Mouse (Mus musculus): ENCODE results near the gene Ccdc90b. TPM values are rescaled to one million over a fixed set of nuclear protein-coding genes. Genes with fewer than 3 reads are reported as not detected.

Gene Ccdc90b
- polyA plus RNA-seq, 1 experiment, result 10.6 TPM

DNA sequence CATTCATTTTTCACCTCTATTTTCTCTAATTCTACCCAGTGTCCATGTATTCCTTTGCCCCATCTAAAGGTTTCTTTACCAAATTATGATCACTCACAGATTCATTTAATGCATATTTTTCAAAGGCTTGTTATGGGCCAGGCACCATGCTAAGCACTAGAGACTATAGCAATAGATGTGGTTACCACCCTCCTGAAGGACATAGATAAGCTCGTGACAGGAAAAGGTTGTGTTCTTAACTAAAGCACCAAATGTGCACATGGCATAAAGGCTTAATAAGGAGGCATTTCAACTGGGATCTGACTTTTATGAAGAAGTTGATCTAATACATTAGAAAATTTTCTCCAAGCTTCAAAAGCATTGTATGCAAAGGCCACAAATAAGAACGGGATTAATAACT is 2.2 kb upstream of the Ccdc90b start:
- TF ChIP-seq POLR2A (IDR thresholded peaks at IDR 0.05; ENCODE audit: insufficient read length, low read depth) (no peak), TCF3 (IDR thresholded peaks at IDR 0.05; ENCODE audit: insufficient read length, low read depth) (no peak), REST (IDR thresholded peaks at IDR 0.05; ENCODE audit: insufficient read depth, insufficient read length) (no peak), SRF (IDR thresholded peaks at IDR 0.05; ENCODE audit: control insufficient read depth, insufficient read length, low read depth) (no peak), POLR2AphosphoS2 (IDR thresholded peaks at IDR 0.05; ENCODE audit: insufficient read length, low read depth) (no peak), E2F4 (IDR thresholded peaks at IDR 0.05; ENCODE audit: insufficient read depth) (no peak), USF1 (IDR thresholded peaks at IDR 0.05; ENCODE audit: low read depth) (no peak), MYOG (IDR thresholded peaks at IDR 0.05; ENCODE audit: control insufficient read depth in 1 of 3, insufficient read depth in 1 of 3, insufficient read length in 2 of 3, low read depth in 2 of 3) (no peak), MYOD1 (IDR thresholded peaks at IDR 0.05; ENCODE audit: control insufficient read depth in 1 of 3, insufficient read length in 2 of 3, low read depth in 2 of 3) (no peak), CEBPB (IDR thresholded peaks at IDR 0.05; ENCODE audit: insufficient read depth, poor library complexity, severe bottlenecking) (no peak), TCF12 (IDR thresholded peaks at IDR 0.05; ENCODE audit: insufficient read depth, poor library complexity, severe bottlenecking) (no peak), MAX (IDR thresholded peaks at IDR 0.05; ENCODE audit: low read depth) (no peak)
- Histone ChIP-seq H3K36me3 (ENCODE audit: control insufficient read depth, insufficient read depth) (no peaks in the 10 kb centered on the region), H3ac (ENCODE audit: control insufficient read depth, insufficient read length) (no peak overlapping the region), H3K4me3 (no peak overlapping the region), H3K79me2 (ENCODE audit: control insufficient read depth, insufficient read depth) (no peaks in the 10 kb centered on the region), H3K27me3 (ENCODE audit: control insufficient read depth, insufficient read depth, insufficient read length) (no peaks in the 10 kb centered on the region), H3K4me2 (ENCODE audit: low read depth) (no peak overlapping the region)

DNA sequence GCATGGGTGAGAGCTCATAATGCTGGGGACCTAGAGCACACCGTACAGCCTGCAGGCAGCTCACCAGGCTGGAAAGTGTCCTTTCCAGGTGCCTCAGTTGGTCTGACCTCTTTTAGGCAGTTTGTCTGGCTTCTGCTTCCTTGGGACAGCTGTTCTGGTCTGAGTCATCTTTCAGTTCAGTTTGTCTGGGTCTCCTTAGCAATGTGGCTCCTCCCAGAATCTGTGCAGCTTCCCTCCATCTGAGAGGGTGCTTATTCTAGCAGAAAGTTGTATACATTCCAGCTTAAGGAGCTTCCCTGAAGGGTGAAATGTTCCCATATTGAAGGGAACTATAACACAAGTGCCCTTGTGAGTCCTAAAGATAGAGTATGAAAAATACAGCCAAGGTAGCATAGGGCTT is 5.8 kb downstream of the Ccdc90b start:
- no peak overlapping the region for H3K4me2 ChIP-seq (ENCODE audit: low read depth)
- peaks cover 11% of the 10 kb centered on the region for H3K36me3 ChIP-seq (ENCODE audit: control insufficient read depth, insufficient read depth)
- H3ac ChIP-seq (ENCODE audit: control insufficient read depth, insufficient read length), result no peak overlapping the region
- TF ChIP-seq MYOD1 (IDR thresholded peaks at IDR 0.05; ENCODE audit: control insufficient read depth in 1 of 3, insufficient read length in 2 of 3, low read depth in 2 of 3) (no peak), POLR2A (IDR thresholded peaks at IDR 0.05; ENCODE audit: insufficient read length, low read depth) (no peak), SRF (IDR thresholded peaks at IDR 0.05; ENCODE audit: control insufficient read depth, insufficient read length, low read depth) (no peak), CEBPB (IDR thresholded peaks at IDR 0.05; ENCODE audit: insufficient read depth, poor library complexity, severe bottlenecking) (no peak), POLR2AphosphoS2 (IDR thresholded peaks at IDR 0.05; ENCODE audit: insufficient read length, low read depth) (no peak)
- no peaks in the 10 kb centered on the region for H3K79me2 ChIP-seq (ENCODE audit: control insufficient read depth, insufficient read depth)
- no peaks in the 10 kb centered on the region for H3K27me3 ChIP-seq (ENCODE audit: control insufficient read depth, insufficient read depth, insufficient read length)
- no peak overlapping the region for H3K4me3 ChIP-seq

DNA sequence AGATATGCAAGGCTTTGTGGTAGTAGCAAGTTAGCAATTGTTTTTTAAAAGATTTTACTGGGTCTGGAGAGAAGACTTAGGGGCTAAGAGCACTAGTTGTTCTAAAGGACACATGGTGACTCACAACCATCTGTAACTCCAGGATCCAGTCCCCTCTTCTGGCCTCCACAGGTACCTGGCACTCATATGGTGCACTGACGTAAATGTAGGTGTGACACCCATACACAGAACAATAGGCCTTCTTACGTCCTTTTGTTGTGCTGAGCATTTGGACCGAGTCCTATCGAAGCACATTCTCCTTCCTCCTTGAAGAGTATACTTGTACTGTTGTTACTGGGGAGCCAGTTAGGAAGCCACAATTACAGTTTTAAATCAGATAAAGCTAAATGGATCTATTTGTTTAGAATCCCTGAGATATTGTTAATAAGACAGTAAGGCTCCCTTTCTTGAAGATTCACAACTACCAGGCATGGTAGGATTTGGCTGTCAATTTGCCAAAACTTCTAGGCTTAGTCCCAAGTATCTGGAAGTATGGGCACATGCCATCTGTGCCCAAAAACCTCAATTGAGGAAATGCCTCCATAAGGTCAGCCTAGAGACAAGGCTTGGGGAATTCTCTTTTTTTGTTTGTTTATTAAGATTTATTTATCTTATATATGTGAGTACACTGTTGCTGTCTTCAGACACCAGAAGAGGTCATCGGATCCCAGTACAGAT is 19.7 kb downstream of the Ccdc90b start:
- TF ChIP-seq TCF3 (IDR thresholded peaks at IDR 0.05; ENCODE audit: insufficient read length, low read depth), result no peak
- no peak for TF ChIP-seq SRF (IDR thresholded peaks at IDR 0.05; ENCODE audit: control insufficient read depth, insufficient read length, low read depth)
- TF ChIP-seq USF1 (IDR thresholded peaks at IDR 0.05; ENCODE audit: low read depth), result no peak
- no peak for TF ChIP-seq CEBPB (IDR thresholded peaks at IDR 0.05; ENCODE audit: insufficient read depth, poor library complexity, severe bottlenecking)
- Histone ChIP-seq H3K4me3 (no peak overlapping the region), H3K36me3 (ENCODE audit: control insufficient read depth, insufficient read depth) (peaks cover 2% of the 10 kb centered on the region), H3K27me3 (ENCODE audit: control insufficient read depth, insufficient read depth, insufficient read length) (no peaks in the 10 kb centered on the region), H3ac (ENCODE audit: control insufficient read depth, insufficient read length) (no peak overlapping the region), H3K4me2 (ENCODE audit: low read depth) (no peak overlapping the region), H3K79me2 (ENCODE audit: control insufficient read depth, insufficient read depth) (no peaks in the 10 kb centered on the region)

DNA sequence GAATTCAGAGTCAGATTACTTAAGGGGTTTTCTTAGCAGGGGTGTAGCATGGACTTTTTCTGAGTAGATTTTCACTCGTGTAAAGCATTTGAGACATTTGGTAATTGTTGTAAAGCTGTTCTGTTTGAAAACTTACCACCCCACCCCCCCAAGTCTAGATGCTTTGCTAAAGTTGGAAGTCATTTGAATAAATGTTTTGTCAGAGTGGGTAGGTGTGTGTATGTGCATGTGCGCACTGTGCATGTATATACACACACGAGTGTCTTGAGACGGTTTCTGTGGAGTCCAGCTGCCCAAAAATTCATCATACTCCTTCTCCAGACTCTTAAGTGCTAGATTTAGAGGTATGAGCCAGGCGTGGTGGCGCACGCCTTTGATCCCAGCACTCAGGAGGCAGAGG is 22.6 kb downstream of the Ccdc90b start:
- H3K4me3 ChIP-seq, result no peak overlapping the region
- H3K27me3 ChIP-seq (ENCODE audit: control insufficient read depth, insufficient read depth, insufficient read length), result no peaks in the 10 kb centered on the region
- TF ChIP-seq MAX (IDR thresholded peaks at IDR 0.05; ENCODE audit: low read depth), result no peak
- no peak for TF ChIP-seq POLR2A (IDR thresholded peaks at IDR 0.05; ENCODE audit: insufficient read length, low read depth)
- TF ChIP-seq CEBPB (IDR thresholded peaks at IDR 0.05; ENCODE audit: insufficient read depth, poor library complexity, severe bottlenecking), result no peak
- TF ChIP-seq TCF3 (IDR thresholded peaks at IDR 0.05; ENCODE audit: insufficient read length, low read depth), result no peak
- TF ChIP-seq USF1 (IDR thresholded peaks at IDR 0.05; ENCODE audit: low read depth), result no peak
- no peak for TF ChIP-seq SRF (IDR thresholded peaks at IDR 0.05; ENCODE audit: control insufficient read depth, insufficient read length, low read depth)
- TF ChIP-seq E2F4 (IDR thresholded peaks at IDR 0.05; ENCODE audit: insufficient read depth), result no peak
- no peak for TF ChIP-seq MYOD1 (IDR thresholded peaks at IDR 0.05; ENCODE audit: control insufficient read depth in 1 of 3, insufficient read length in 2 of 3, low read depth in 2 of 3)
- TF ChIP-seq MYOG (IDR thresholded peaks at IDR 0.05; ENCODE audit: control insufficient read depth in 1 of 3, insufficient read depth in 1 of 3, insufficient read length in 2 of 3, low read depth in 2 of 3), result no peak
- TF ChIP-seq REST (IDR thresholded peaks at IDR 0.05; ENCODE audit: insufficient read depth, insufficient read length), result no peak
- TF ChIP-seq POLR2AphosphoS2 (IDR thresholded peaks at IDR 0.05; ENCODE audit: insufficient read length, low read depth), result no peak
- TF ChIP-seq TCF12 (IDR thresholded peaks at IDR 0.05; ENCODE audit: insufficient read depth, poor library complexity, severe bottlenecking), result no peak
- no peaks in the 10 kb centered on the region for H3K79me2 ChIP-seq (ENCODE audit: control insufficient read depth, insufficient read depth)
- no peak overlapping the region for H3ac ChIP-seq (ENCODE audit: control insufficient read depth, insufficient read length)
- no peaks in the 10 kb centered on the region for H3K36me3 ChIP-seq (ENCODE audit: control insufficient read depth, insufficient read depth)
- H3K4me2 ChIP-seq (ENCODE audit: low read depth), result no peak overlapping the region

DNA sequence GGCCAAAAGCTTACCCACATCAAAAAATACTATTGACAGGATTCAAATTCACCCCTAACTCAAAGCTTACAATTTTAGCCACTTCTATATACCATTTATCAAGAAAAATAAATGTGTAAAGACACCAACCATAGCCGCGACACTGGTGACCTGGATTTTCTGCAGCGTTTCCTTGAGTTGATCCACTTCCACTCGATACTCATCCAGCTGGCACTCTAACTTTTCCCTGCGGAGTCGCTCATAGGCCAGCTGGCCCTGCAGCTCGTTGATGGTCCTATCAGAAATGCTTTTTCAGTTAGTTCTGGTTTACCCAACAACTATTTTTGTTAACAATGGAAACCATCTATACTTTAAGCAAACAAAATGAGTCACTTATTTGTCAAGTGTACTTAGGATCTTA is 29.0 kb downstream of the Ccdc90b start:
- no peak for TF ChIP-seq SRF (IDR thresholded peaks at IDR 0.05; ENCODE audit: control insufficient read depth, insufficient read length, low read depth)
- no peak for TF ChIP-seq POLR2AphosphoS2 (IDR thresholded peaks at IDR 0.05; ENCODE audit: insufficient read length, low read depth)
- no peak for TF ChIP-seq MYOD1 (IDR thresholded peaks at IDR 0.05; ENCODE audit: control insufficient read depth in 1 of 3, insufficient read length in 2 of 3, low read depth in 2 of 3)
- no peak for TF ChIP-seq REST (IDR thresholded peaks at IDR 0.05; ENCODE audit: insufficient read depth, insufficient read length)
- H3K79me2 ChIP-seq (ENCODE audit: control insufficient read depth, insufficient read depth), result no peaks in the 10 kb centered on the region
- no peaks in the 10 kb centered on the region for H3K27me3 ChIP-seq (ENCODE audit: control insufficient read depth, insufficient read depth, insufficient read length)

More for the DNA sequence above, 29.0 kb downstream of the Ccdc90b start:
- no peaks in the 10 kb centered on the region for H3K36me3 ChIP-seq (ENCODE audit: control insufficient read depth, insufficient read depth)
- no peak overlapping the region for H3ac ChIP-seq (ENCODE audit: control insufficient read depth, insufficient read length)
- no peak overlapping the region for H3K4me3 ChIP-seq
- no peak overlapping the region for H3K4me2 ChIP-seq (ENCODE audit: low read depth)

Measured in myocyte (in vitro differentiated cells).